Mouse (Mus musculus) MEL (cell line): ENCODE measurements around the gene Fbxl8. TPM values are rescaled to one million over a fixed set of nuclear protein-coding genes. Genes with fewer than 3 reads are reported as not detected.

Experiments
- DNase-seq: peaks from one replicate; pipeline ENCODE4 v3.0.0; 2011; ENCODE audit warnings: low read depth, low spot score
- H3K27ac ChIP-seq: 2 replicates; pipeline ENCODE4 v1.5.1; 2012; ENCODE audit warnings: low read depth, mild to moderate bottlenecking, control low read depth, low read length, moderate library complexity; ENCODE audit not compliant: control insufficient read depth
- H3K27me3 ChIP-seq, 2 experiments: fragments of 150-350 bp in 1 of 2; sonication (generic) in 1 of 2; 2 replicates each; pipeline ENCODE4 v1.6.1; 2012; ENCODE audit warnings: low read length in 2 of 2, mild to moderate bottlenecking in 2 of 2, improper control_type of control experiment in 1 of 2, moderate library complexity in 1 of 2; ENCODE audit not compliant: insufficient read depth in 2 of 2, control insufficient read depth in 1 of 2
- H3K36me3 ChIP-seq, 2 experiments: 2 replicates each; pipeline ENCODE4 v1.6.1; 2012 to 2014; ENCODE audit warnings: low read length in 2 of 2, improper control_type of control experiment in 1 of 2, inconsistent platforms in 1 of 2, mild to moderate bottlenecking in 1 of 2; ENCODE audit not compliant: insufficient read depth in 2 of 2, control insufficient read depth in 1 of 2
- H3K4me1 ChIP-seq, 2 experiments: fragments of 150-350 bp in 1 of 2; sonication (generic) in 1 of 2; 2 replicates each; pipeline ENCODE4 v1.6.1; 2012; ENCODE audit warnings: low read length in 2 of 2, improper control_type of control experiment in 1 of 2, mild to moderate bottlenecking in 1 of 2; ENCODE audit not compliant: insufficient read depth in 2 of 2, control insufficient read depth in 1 of 2
- H3K4me3 ChIP-seq, 2 experiments: fragments of 150-350 bp in 1 of 2; sonication (generic) in 1 of 2; 2 replicates each; pipeline ENCODE4 v1.5.1; 2012; ENCODE audit warnings: low read depth in 2 of 2, low read length in 2 of 2, mild to moderate bottlenecking in 2 of 2, moderate library complexity in 2 of 2, control low read depth in 1 of 2, improper control_type of control experiment in 1 of 2; ENCODE audit not compliant: control insufficient read depth in 1 of 2, insufficient read depth in 1 of 2
- H3K79me2 ChIP-seq: 2 replicates; pipeline ENCODE4 v1.6.1; 2012; ENCODE audit warnings: mild to moderate bottlenecking, low read length, moderate library complexity; ENCODE audit not compliant: control insufficient read depth, poor library complexity, insufficient read depth
- H3K9ac ChIP-seq: 2 replicates; pipeline ENCODE4 v1.6.1; 2012; ENCODE audit warnings: low read depth, mild to moderate bottlenecking, control low read depth, low read length, moderate library complexity; ENCODE audit not compliant: control insufficient read depth, poor library complexity, severe bottlenecking
- H3K9me3 ChIP-seq: fragments of 150-350 bp; sonication (generic); replicated peaks from 2 replicates; pipeline ENCODE4 v1.6.1; 2012; ENCODE audit warnings: mild to moderate bottlenecking, low read length, improper control_type of control experiment, moderate library complexity; ENCODE audit not compliant: insufficient read depth
- CTCF ChIP-seq, 3 experiments: IDR thresholded peaks in 2 of 3; conservative IDR thresholded peaks in 1 of 3; 2 replicates each; pipeline ENCODE4 v1.5.1; 2011 to 2012; ENCODE audit warnings: low read length in 3 of 3, low read depth in 2 of 3, mild to moderate bottlenecking in 2 of 3, improper control_type of control experiment in 1 of 3, inconsistent platforms in 1 of 3, mixed read lengths in 1 of 3, moderate library complexity in 1 of 3; ENCODE audit not compliant: control insufficient read depth in 1 of 3, insufficient read depth in 1 of 3, poor library complexity in 1 of 3, severe bottlenecking in 1 of 3
- ELF1 ChIP-seq: IDR thresholded peaks from 2 replicates; pipeline ENCODE4 v1.6.1; 2014; ENCODE audit warnings: low read depth, mild to moderate bottlenecking, inconsistent platforms, low read length, improper control_type of control experiment, moderate library complexity
- ETS1 ChIP-seq: IDR thresholded peaks from 2 replicates; pipeline ENCODE4 v1.6.1; 2012; ENCODE audit warnings: low read depth, mild to moderate bottlenecking, inconsistent platforms, low read length, improper control_type of control experiment, moderate library complexity
- GATA1 ChIP-seq: IDR thresholded peaks from 2 replicates; pipeline ENCODE4 v1.6.1; 2011; ENCODE audit warnings: low read depth, low read length, improper control_type of control experiment
- HCFC1 ChIP-seq: IDR thresholded peaks from 2 replicates; pipeline ENCODE4 v1.6.1; 2012; ENCODE audit warnings: low read depth, mild to moderate bottlenecking, inconsistent platforms, low read length, improper control_type of control experiment, moderate library complexity
- KAT2A ChIP-seq: conservative IDR thresholded peaks from 2 replicates; pipeline ENCODE4 v1.6.1; 2012; ENCODE audit warnings: low read depth, low read length, improper control_type of control experiment, inconsistent platforms
- MAFK ChIP-seq: IDR thresholded peaks from 2 replicates; pipeline ENCODE4 v1.6.1; 2011; ENCODE audit warnings: low read depth, mild to moderate bottlenecking, low read length, improper control_type of control experiment, borderline replicate concordance
- MAX ChIP-seq: IDR thresholded peaks from 2 replicates; pipeline ENCODE4 v1.6.1; 2011; ENCODE audit warnings: low read length, improper control_type of control experiment
- MEF2A ChIP-seq: IDR thresholded peaks from 2 replicates; pipeline ENCODE4 v1.6.1; 2014; ENCODE audit warnings: low read depth, mild to moderate bottlenecking, inconsistent platforms, low read length, improper control_type of control experiment; ENCODE audit not compliant: poor library complexity, insufficient replicate concordance, severe bottlenecking; ENCODE audit errors: extremely low read depth
- MXI1 ChIP-seq: IDR thresholded peaks from 2 replicates; pipeline ENCODE4 v1.6.1; 2011; ENCODE audit warnings: mild to moderate bottlenecking, low read depth, low read length, improper control_type of control experiment
- RAD21 ChIP-seq: IDR thresholded peaks from 2 replicates; pipeline ENCODE4 v1.6.1; 2011; ENCODE audit warnings: mild to moderate bottlenecking, low read depth, low read length, improper control_type of control experiment
- SMC3 ChIP-seq: IDR thresholded peaks from 2 replicates; pipeline ENCODE4 v1.6.1; 2011; ENCODE audit warnings: low read depth, low read length, improper control_type of control experiment
- UBTF ChIP-seq: IDR thresholded peaks from 2 replicates; pipeline ENCODE4 v1.6.1; 2012; ENCODE audit warnings: low read depth, mild to moderate bottlenecking, inconsistent platforms, low read length, improper control_type of control experiment, moderate library complexity, borderline replicate concordance; ENCODE audit not compliant: insufficient read depth
- USF1 ChIP-seq: IDR thresholded peaks from 2 replicates; pipeline ENCODE4 v1.6.1; 2014; ENCODE audit warnings: low read depth, mild to moderate bottlenecking, inconsistent platforms, low read length, improper control_type of control experiment, moderate library complexity
- ZMIZ1 ChIP-seq: IDR thresholded peaks from 2 replicates; pipeline ENCODE4 v1.6.1; 2012; ENCODE audit warnings: low read depth, mild to moderate bottlenecking, inconsistent platforms, low read length, improper control_type of control experiment, moderate library complexity
- polyA plus RNA-seq, 2 experiments: library from polyadenylated mRNA; stranded (reverse) in 1 of 2; unstranded in 1 of 2; fragments of >175 nt in 1 of 2; fragments of >200 nt in 1 of 2; gene quantifications; 2 replicates each; pipeline versions ENCODE4 v1.2.1 to v1.2.4; 2012; ENCODE audit warnings: low replicate concordance in 2 of 2, low read depth in 1 of 2; ENCODE audit not compliant: insufficient read length in 2 of 2, insufficient read depth in 1 of 2, missing spikeins in 1 of 2
- total RNA-seq: library from RNA; depleted of rRNA; stranded (reverse); fragments of 300-350 nt; gene quantifications from 2 replicates; pipeline ENCODE4 v1.2.3, GENCODE M21; 2012

Gene Fbxl8
- total and polyA plus RNA-seq, 3 experiments: 4.1 to 7.2 TPM; not detected in 1

GRCm38 (mm10) chr8:105288958-105289732 lies 24.7 kb downstream of the Fbxl8 start (continued):
- TF ChIP-seq ZMIZ1: peak; percentile 75
- no peak for TF ChIP-seq RAD21
- peak; percentile 67 for TF ChIP-seq HCFC1
- TF ChIP-seq MAFK: no peak
- TF ChIP-seq USF1: peak; percentile 51
- TF ChIP-seq ELF1: peak; percentile 75
- TF ChIP-seq GATA1: peak; percentile 96
- no peak for TF ChIP-seq UBTF
- TF ChIP-seq KAT2A: no peak; the same call in 1 of the 2 replicates
- TF ChIP-seq SMC3: no peak
- TF ChIP-seq MEF2A: no peak
- TF ChIP-seq ETS1: peak; percentile 9; the same call in 1 of the 2 replicates
- TF ChIP-seq, all 39 proteins: peak for 20

- peak; percentile 74 for DNase-seq
- Histone ChIP-seq H3K4me1 (peaks cover 4 to 13% of the 10 kb centered on the region in 2 experiments; a peak in 3 of 4 replicates), H3K36me3 (no peaks in the 10 kb centered on the region; a peak in 1 of 4 replicates), H3K9ac (peak within 1 kb of the TSS; percentile 76), H3K27ac (peak within 1 kb of the TSS; percentile 82), H3K27me3 (no peaks in the 10 kb centered on the region), H3K79me2 (peaks cover 3% of the 10 kb centered on the region), H3K4me3 (peak within 1 kb of the TSS; percentile 74 to 86), H3K9me3 (no peaks in the 10 kb centered on the region)
- TF ChIP-seq SMC3: peak; percentile 37; the same call in 1 of the 2 replicates
- peak; percentile 21 to 70 (median 58); a peak in 5 of 6 replicates for TF ChIP-seq CTCF (IDR thresholded peaks at IDR 0.05 in 2 of 3, conservative IDR thresholded peaks at IDR 0.05 in 1 of 3; ENCODE audit: control insufficient read depth in 1 of 3, insufficient read depth in 1 of 3, low read depth in 2 of 3, low read length in 3 of 3, poor library complexity in 1 of 3, severe bottlenecking in 1 of 3)
- TF ChIP-seq MXI1: peak; percentile 15; the same call in 1 of the 2 replicates
- no peak for TF ChIP-seq HCFC1
- peak; percentile 56 for TF ChIP-seq MAX
- peak; percentile 29; the same call in 1 of the 2 replicates for TF ChIP-seq RAD21
These were observed 25.5 kb downstream of the Fbxl8 start, which contains the start of gene 4931428F04Rik for GRCm38 (mm10) chr8:105289805-105290460. TSS of gene 4931428F04Rik (minus strand) at chr8:105289864.
